In genomic region chr9:87618238-87618673, GRCm38 (mm10) we compare ENCODE assay signal across 10 mouse cellular contexts.
DNase-seq lines count a peak whose midpoint lies in the region; ATAC-seq lines count a peak whose summit lies in the region.
"Had no signal": no experiment of that assay in that cellular context is flagged by ENCODE, and none has a peak within 500 bp of the region (broad histone marks: within the 10 kb centered on the region; RNA-seq: fewer than 3 reads in every experiment).

No protein-coding gene starts in this region.

- H3K9me3 ChIP-seq in embryonic facial prominence, embryonic 14.5 days (ENCODE audit: control insufficient read depth, low read length): no peaks in the 10 kb centered on the region
- H3K9me3 ChIP-seq in kidney, embryonic 16.5 days (ENCODE audit: low read length): no peaks in the 10 kb centered on the region
- H3K9me3 ChIP-seq: liver, embryonic 15.5 days had no signal

- H3K4me2 ChIP-seq in embryonic facial prominence, embryonic 14.5 days (ENCODE audit: low read depth, low read length): peak overlapping the region; percentile 11; the same call in 1 of the 2 replicates
- no peak overlapping the region for H3K4me2 ChIP-seq in kidney, embryonic 16.5 days (replicated peaks; ENCODE audit: low read depth, low read length)
- H3K4me2 ChIP-seq: liver, embryonic 15.5 days had no signal

- intact Hi-C loops in left cerebral cortex, postnatal 4 days (cut with DNase I): no loop called here

- no peak overlapping the region for H3K9ac ChIP-seq in embryonic facial prominence, embryonic 14.5 days (ENCODE audit: low read depth, low read length)
- H3K9ac ChIP-seq in kidney, embryonic 16.5 days (replicated peaks; ENCODE audit: low read length): no peak overlapping the region
- H3K9ac ChIP-seq: liver, embryonic 15.5 days had no signal

- H3K27me3 ChIP-seq in embryonic facial prominence, embryonic 14.5 days (replicated peaks; ENCODE audit: control insufficient read depth, insufficient read depth, low read length): no peaks in the 10 kb centered on the region
- H3K27me3 ChIP-seq in kidney, embryonic 16.5 days (ENCODE audit: insufficient read depth, low read length): no peaks in the 10 kb centered on the region
- H3K27me3 ChIP-seq: liver, embryonic 15.5 days had no signal

- no peak overlapping the region for H3K27ac ChIP-seq in embryonic facial prominence, embryonic 14.5 days (replicated peaks; ENCODE audit: low read depth, low read length)
- no peak overlapping the region for H3K27ac ChIP-seq in kidney, embryonic 16.5 days (ENCODE audit: low read length)
- H3K27ac ChIP-seq: liver, embryonic 15.5 days had no signal

- H3K4me1 ChIP-seq in embryonic facial prominence, embryonic 14.5 days (ENCODE audit: control insufficient read depth, insufficient read depth, low read length): no peaks in the 10 kb centered on the region
- no peaks in the 10 kb centered on the region for H3K4me1 ChIP-seq in kidney, embryonic 16.5 days (ENCODE audit: insufficient read depth, low read length)
- H3K4me1 ChIP-seq: liver, embryonic 15.5 days had no signal

- no peak overlapping the region for H3K4me3 ChIP-seq in embryonic facial prominence, embryonic 14.5 days (ENCODE audit: low read depth, low read length)
- H3K4me3 ChIP-seq in kidney, embryonic 16.5 days (ENCODE audit: low read length): no peak overlapping the region
- H3K4me3 ChIP-seq: liver, embryonic 15.5 days had no signal

- no peak for ATAC-seq in embryonic facial prominence, embryonic 14.5 days (ENCODE audit: low read depth)
- no peak for ATAC-seq in kidney, embryonic 16.5 days (ENCODE audit: low FRiP score, low TSS enrichment)

- WGBS in embryonic facial prominence, embryonic 14.5 days: 32% methylated on average over 7 of the region's 7 CpGs
- 39% methylated on average over 7 of the region's 7 CpGs for WGBS in kidney, embryonic 16.5 days

- peak; percentile 11 for DNase-seq in left cerebral cortex, postnatal 4 days
- DNase-seq in left cerebral cortex, adult 11 months (ENCODE audit: low spot score): no peak
- DNase-seq in embryonic facial prominence, embryonic 14.5 days (ENCODE audit: low spot score): peak; percentile 53
- peak; percentile 11 for DNase-seq in heart, postnatal 4 days
- peak; percentile 63 for DNase-seq in retina, postnatal 1 day
- DNase-seq in kidney, adult 18-20 months: no peak
- no peak for DNase-seq in adrenal gland, postnatal 25 days
- DNase-seq: cerebellum, adult 8-10 months had no signal

- no peaks in the 10 kb centered on the region for H3K36me3 ChIP-seq in embryonic facial prominence, embryonic 14.5 days (ENCODE audit: control insufficient read depth, insufficient read depth, low read length)
- no peaks in the 10 kb centered on the region for H3K36me3 ChIP-seq in kidney, embryonic 16.5 days (ENCODE audit: insufficient read depth, low read length)
- H3K36me3 ChIP-seq: liver, embryonic 15.5 days had no signal

Comparison
In these comparisons a context has a peak if more than half of its experiments do, and no peak if none do; other contexts are left out.
1. DNase-seq: peak in left cerebral cortex, postnatal 4 days (single experiment), embryonic facial prominence, embryonic 14.5 days (single experiment), heart, postnatal 4 days (single experiment) and retina, postnatal 1 day (single experiment); none in left cerebral cortex, adult 11 months (single experiment), kidney, adult 18-20 months (single experiment) and adrenal gland, postnatal 25 days (single experiment).